Mouse (Mus musculus) liver, embryonic 14.5 days (tissue): ENCODE results near the gene Mdk. TPM values are rescaled to one million over a fixed set of nuclear protein-coding genes. Genes with fewer than 3 reads are reported as not detected.

Experiments
- ATAC-seq: fragments of 200-750 bp; cut with Nextera tagmentation; 2 replicates; pipeline ENCODE4 v1.8.0; 2017; ENCODE audit warnings: moderate number of reproducible peaks, mild to moderate bottlenecking, moderate library complexity; ENCODE audit not compliant: insufficient read depth
- DNase-seq, 3 experiments: peaks; one replicate each; pipeline ENCODE4 v3.0.0-alpha.2; 2012 to 2013; ENCODE audit warnings: low read depth in 3 of 3, low spot score in 3 of 3
- H3K27ac ChIP-seq: fragments of 300-500 bp; sonication (generic); 2 replicates; pipeline ENCODE4 v1.5.1; 2014; ENCODE audit warnings: moderate library complexity, mild to moderate bottlenecking, control low read depth, inconsistent platforms
- H3K27me3 ChIP-seq: fragments of 300-500 bp; sonication (generic); 2 replicates; pipeline ENCODE4 v1.6.1; 2014; ENCODE audit warnings: mild to moderate bottlenecking, low read length, moderate library complexity; ENCODE audit not compliant: control insufficient read depth, insufficient read depth
- H3K36me3 ChIP-seq: fragments of 300-500 bp; sonication (generic); replicated peaks from 2 replicates; pipeline ENCODE4 v1.6.1; 2014; ENCODE audit warnings: low read depth; ENCODE audit not compliant: control insufficient read depth, insufficient read depth
- H3K4me1 ChIP-seq, 2 experiments: fragments of 200-500 bp in 1 of 2; fragments of 300-500 bp in 1 of 2; sonication (generic) in 1 of 2; replicated peaks; 2 replicates each; pipeline ENCODE4 v1.6.1; 2012 to 2014; ENCODE audit warnings: antibody characterized with exemption in 1 of 2, inconsistent platforms in 1 of 2, low read length in 1 of 2; ENCODE audit not compliant: control insufficient read depth in 2 of 2, insufficient read depth in 2 of 2
- H3K4me2 ChIP-seq: fragments of 300-500 bp; sonication (generic); 2 replicates; pipeline ENCODE4 v1.6.1; 2014; ENCODE audit warnings: low read depth, mild to moderate bottlenecking, control low read depth, moderate library complexity
- H3K4me3 ChIP-seq, 2 experiments: fragments of 200-500 bp in 1 of 2; fragments of 300-500 bp in 1 of 2; sonication (generic) in 1 of 2; 2 replicates each; pipeline ENCODE4 v1.5.1; 2012 to 2014; ENCODE audit warnings: low read depth in 2 of 2, low read length in 2 of 2, mild to moderate bottlenecking in 2 of 2, control low read depth in 1 of 2, inconsistent platforms in 1 of 2, moderate library complexity in 1 of 2; ENCODE audit not compliant: insufficient read depth in 1 of 2
- H3K9ac ChIP-seq: fragments of 300-500 bp; sonication (generic); replicated peaks from 2 replicates; pipeline ENCODE4 v1.6.1; 2014; ENCODE audit warnings: mild to moderate bottlenecking, control low read depth, moderate library complexity
- H3K9me3 ChIP-seq: fragments of 300-500 bp; sonication (generic); 2 replicates; pipeline ENCODE4 v1.6.1; 2016; ENCODE audit warnings: low read length, mixed read lengths; ENCODE audit not compliant: control insufficient read depth
- CTCF ChIP-seq: IDR thresholded peaks from 2 replicates; pipeline ENCODE4 v1.5.1; 2016; ENCODE audit warnings: antibody characterized with exemption, low read depth, control low read depth
- EP300 ChIP-seq: IDR thresholded peaks from 2 replicates; pipeline ENCODE4 v1.6.1; 2016; ENCODE audit warnings: antibody characterized with exemption, low read depth
- whole genome bisulfite sequencing: fragments of 180-500 bp; shearing (Covaris S2); extraction: QIAGEN DNeasy Blood & Tissue Kit; methylation state at CpG from one replicate; pipeline ENCODE4 v1.1.7; 2014; ENCODE audit not compliant: insufficient replicate concordance; 5-methylcytosine and 5-hydroxymethylcytosine counted together
- polyA plus RNA-seq, 2 experiments: library from polyadenylated mRNA; depleted of rRNA in 1 of 2; stranded (reverse) in 1 of 2; unstranded in 1 of 2; fragments of >200 nt; fragmentation: Nextera tagmentation in 1 of 2; extraction: Ambion mirVana in 1 of 2; gene quantifications; 2 replicates each; pipeline versions ENCODE4 v1.2.1 to v1.2.3; 2012 to 2014

The Mdk gene
- polyA plus RNA-seq, 2 experiments = 12.7 to 19.3 TPM

GRCm38 (mm10) chr2:91947397-91948150 is 15.5 kb upstream of the Mdk start:
- peak in 2 of 3 experiments; percentile 51 to 60 for DNase-seq
- Histone ChIP-seq H3K27ac (peak overlapping the region; percentile 74), H3K4me3 (peak overlapping the region; percentile 45 to 48), H3K9ac (peak overlapping the region; percentile 63), H3K27me3 (no peaks in the 10 kb centered on the region), H3K4me2 (peak overlapping the region; percentile 68), H3K36me3 (peaks cover 11% of the 10 kb centered on the region), H3K4me1 (peaks cover 47 to 55% of the 10 kb centered on the region in 2 experiments), H3K9me3 (no peaks in the 10 kb centered on the region)
- ATAC-seq = peak; percentile 53
- no peak for TF ChIP-seq EP300
- 0 out of 2 replicates have a peak, but pooled peaks have one; percentile 20 for TF ChIP-seq CTCF
- WGBS = 15% methylated on average over 11 of the region's 11 CpGs

- 26% methylated on average over 6 of the region's 6 CpGs for WGBS
- H3K4me3 ChIP-seq = no peak overlapping the region; a peak in 1 of 4 replicates
- no peaks in the 10 kb centered on the region for H3K27me3 ChIP-seq
- TF ChIP-seq CTCF = no peak
- no peak for TF ChIP-seq EP300
- H3K9me3 ChIP-seq = no peaks in the 10 kb centered on the region
- peak overlapping the region; percentile 74 for H3K27ac ChIP-seq
- ATAC-seq = no peak
- H3K36me3 ChIP-seq = peaks cover 14% of the 10 kb centered on the region
- peaks cover 46 to 52% of the 10 kb centered on the region in 2 experiments for H3K4me1 ChIP-seq
- peak overlapping the region; percentile 68 for H3K4me2 ChIP-seq
- DNase-seq = no peak
- peak overlapping the region; percentile 63 for H3K9ac ChIP-seq
Measured at GRCm38 (mm10) chr2:91946836-91947235, 14.7 kb upstream of the Mdk start.

GRCm38 (mm10) chr2:91945483-91945882 is 13.4 kb upstream of the Mdk start, which contains the start of gene Gm9821:
Gm9821 (plus strand) TSS chr2:91945703.
- Histone ChIP-seq H3K4me2 (peak within 1 kb of the TSS; percentile 68; the same call in 1 of the 2 replicates), H3K9me3 (no peaks in the 10 kb centered on the region), H3K27ac (peak within 1 kb of the TSS; percentile 15), H3K27me3 (no peaks in the 10 kb centered on the region), H3K36me3 (peaks cover 18% of the 10 kb centered on the region), H3K4me1 (peaks cover 39 to 45% of the 10 kb centered on the region in 2 experiments), H3K9ac (no peak within 1 kb of the TSS; the same call in 1 of the 2 replicates), H3K4me3 (no peak within 1 kb of the TSS; a peak in 1 of 4 replicates)
- 89% methylated on average over 18 of the region's 18 CpGs for WGBS
- TF ChIP-seq CTCF (no peak), EP300 (no peak)
- ATAC-seq (no peak), DNase-seq (no peak)

- 34% methylated on average over 13 of the region's 13 CpGs for WGBS
- Histone ChIP-seq H3K27me3 (no peaks in the 10 kb centered on the region), H3K4me1 (peaks cover 29 to 38% of the 10 kb centered on the region in 2 experiments), H3K27ac (no peak overlapping the region), H3K4me3 (no peak overlapping the region), H3K36me3 (peaks cover 24% of the 10 kb centered on the region), H3K4me2 (no peak overlapping the region), H3K9me3 (no peaks in the 10 kb centered on the region), H3K9ac (no peak overlapping the region)
- ATAC-seq (peak; percentile 33), DNase-seq (peak in 1 of 3 experiments; percentile 50)
- TF ChIP-seq EP300 (no peak), CTCF (peak; percentile 98)
Measured at GRCm38 (mm10) chr2:91944170-91944950, 12.3 kb upstream of the Mdk start.

- no peaks in the 10 kb centered on the region for H3K9me3 ChIP-seq
- no peak overlapping the region for H3K4me2 ChIP-seq
- peaks cover 9 to 18% of the 10 kb centered on the region in 2 experiments for H3K4me1 ChIP-seq
- DNase-seq = no peak
- H3K36me3 ChIP-seq = peaks cover 42% of the 10 kb centered on the region
- H3K4me3 ChIP-seq = no peak overlapping the region
- WGBS = 81% methylated on average over 6 of the region's 6 CpGs
- H3K27me3 ChIP-seq = no peaks in the 10 kb centered on the region
- no peak for TF ChIP-seq EP300
- TF ChIP-seq CTCF = peak; percentile 76
- H3K27ac ChIP-seq = no peak overlapping the region
- no peak overlapping the region for H3K9ac ChIP-seq
- ATAC-seq = no peak
Measured at GRCm38 (mm10) chr2:91942356-91942755, 10.3 kb upstream of the Mdk start.
